Mouse (Mus musculus) testis, postnatal 10 days (tissue): ENCODE measurements around the gene Utrn.

Source experiments
- DNase-seq: peaks from one replicate; pipeline ENCODE4 v3.0.0; 2021; ENCODE audit warnings: low spot score

The Utrn gene

GRCm38 (mm10) chr10:12798248-12798647 lies 70.9 kb downstream of the Utrn start:
- DNase-seq = no peak

DNA sequence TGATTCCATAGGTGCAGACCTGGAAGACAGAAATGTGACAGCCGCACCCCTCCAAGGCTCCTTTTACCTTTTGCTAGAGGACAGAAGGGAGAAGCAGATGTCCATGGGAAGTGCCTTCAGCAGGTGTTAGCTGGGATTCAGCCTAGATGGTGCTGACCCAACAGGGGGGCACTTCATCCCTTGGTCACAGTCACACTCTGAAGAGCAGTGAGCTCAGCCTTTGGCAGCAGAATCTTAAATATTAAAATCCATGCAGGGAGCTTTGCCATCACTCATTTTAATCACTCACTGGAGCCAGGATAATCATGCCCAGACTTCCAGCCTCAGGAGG lies 72.7 kb downstream of the Utrn start:
- DNase-seq = no peak

GRCm38 (mm10) chr10:12795796-12796509 lies 73.2 kb downstream of the Utrn start:
- DNase-seq = no peak

DNA sequence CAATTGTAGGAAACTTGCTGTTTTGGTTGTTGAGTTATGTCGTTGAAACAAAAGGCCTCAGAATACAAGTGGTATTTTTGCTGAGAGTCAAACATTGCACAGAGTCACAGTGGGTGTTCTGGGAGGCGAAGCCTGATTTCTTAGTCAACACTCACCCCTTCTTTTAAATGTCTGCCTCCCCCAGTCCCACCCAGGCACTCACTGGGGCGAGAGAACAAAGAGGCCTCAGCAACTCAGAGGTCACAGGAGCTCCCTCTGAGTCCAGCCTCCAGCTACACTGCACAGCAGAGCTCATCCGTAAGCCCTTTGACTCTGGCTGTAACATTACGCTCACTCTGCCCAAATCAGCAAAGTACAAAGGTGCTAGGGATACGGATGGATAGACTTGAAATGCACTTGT lies 77.1 kb downstream of the Utrn start:
- peak; percentile 56 for DNase-seq

GRCm38 (mm10) chr10:12790881-12791280 lies 78.3 kb downstream of the Utrn start:
- no peak for DNase-seq

- no peak for DNase-seq
Observed at GRCm38 (mm10) chr10:12788529-12788928, 80.6 kb downstream of the Utrn start.

DNA sequence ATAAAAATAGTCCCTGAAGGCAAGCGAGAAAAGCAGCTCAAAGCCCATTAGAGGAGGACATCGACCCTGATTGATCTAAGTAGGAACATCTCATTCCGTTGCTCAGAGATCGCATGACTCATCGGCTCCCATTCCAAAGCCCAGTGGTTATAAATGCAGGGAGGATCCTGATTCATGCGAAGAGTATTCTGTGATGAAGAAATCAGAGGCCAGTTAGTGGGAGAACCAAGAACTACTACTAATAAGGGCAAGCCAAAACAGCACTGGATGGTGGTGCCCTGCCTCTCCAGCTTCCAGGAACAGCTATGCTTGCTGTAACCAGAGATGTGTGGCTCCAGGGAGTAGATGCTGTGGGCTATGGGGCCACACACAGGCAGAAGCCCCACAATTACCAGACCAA lies 81.2 kb downstream of the Utrn start:
- no peak for DNase-seq

DNA sequence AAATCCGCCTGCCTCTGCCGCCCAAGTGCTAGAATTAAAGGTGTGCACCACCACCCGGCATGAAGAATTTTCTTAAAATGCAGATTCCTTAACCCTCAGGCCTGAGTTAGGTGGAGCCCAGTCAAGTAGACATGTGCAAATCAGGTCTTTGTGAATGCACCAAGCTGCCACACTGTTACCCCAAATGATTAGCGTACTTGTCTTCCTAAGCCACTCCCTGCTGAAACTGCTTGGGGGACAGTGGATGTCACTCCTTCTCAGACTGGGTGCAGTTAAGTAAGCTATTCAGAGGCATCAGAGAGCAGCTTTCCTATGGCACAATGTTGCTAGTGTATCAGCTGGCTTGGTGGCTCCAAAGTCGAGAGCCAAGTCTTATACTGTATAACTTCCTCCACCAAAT lies 83.9 kb downstream of the Utrn start:
- DNase-seq = no peak

- no peak for DNase-seq
Observed at GRCm38 (mm10) chr10:12781381-12781907, 87.7 kb downstream of the Utrn start.

GRCm38 (mm10) chr10:12773178-12773577 lies 96.0 kb downstream of the Utrn start:
- DNase-seq = no peak

- DNase-seq = no peak
Observed at GRCm38 (mm10) chr10:12771511-12771910, 97.7 kb downstream of the Utrn start.

- DNase-seq = no peak
Observed at GRCm38 (mm10) chr10:12762668-12763067, 106.5 kb downstream of the Utrn start.

DNA sequence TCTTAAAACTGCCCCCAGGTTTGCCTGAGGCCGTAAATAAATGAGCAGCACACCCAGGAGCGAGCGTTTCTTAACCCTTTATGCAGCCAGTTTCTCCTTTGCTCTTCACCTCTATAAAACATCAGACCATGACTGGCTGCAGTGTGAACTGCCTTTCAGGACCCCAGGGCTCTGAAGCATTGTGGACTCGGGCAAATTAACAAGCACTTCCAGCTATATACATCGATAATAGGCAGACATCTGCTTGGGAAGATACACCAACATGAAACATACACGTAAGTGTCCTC lies 110.5 kb downstream of the Utrn start:
- no peak for DNase-seq

GRCm38 (mm10) chr10:12757943-12758701 lies 111.0 kb downstream of the Utrn start:
- no peak for DNase-seq

DNA sequence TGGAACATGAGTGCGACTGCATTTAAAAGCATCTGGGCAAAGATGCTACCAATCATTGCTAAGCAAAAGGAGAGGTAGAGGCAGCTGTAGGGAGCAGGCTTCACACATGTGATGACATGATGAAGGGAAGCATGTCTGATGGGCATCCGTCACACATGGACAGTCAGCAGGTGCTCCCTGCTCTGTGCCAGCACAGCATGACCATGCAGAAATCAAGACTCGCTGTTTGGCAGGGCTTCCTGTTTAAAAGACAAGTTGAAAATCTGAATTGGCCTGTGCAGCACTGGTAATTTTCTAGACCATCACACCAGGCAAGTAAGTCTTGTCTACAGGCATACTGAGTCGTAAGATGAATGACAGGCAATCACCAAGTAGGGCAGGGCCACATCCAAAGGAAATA lies 112.5 kb downstream of the Utrn start:
- no peak for DNase-seq

DNA sequence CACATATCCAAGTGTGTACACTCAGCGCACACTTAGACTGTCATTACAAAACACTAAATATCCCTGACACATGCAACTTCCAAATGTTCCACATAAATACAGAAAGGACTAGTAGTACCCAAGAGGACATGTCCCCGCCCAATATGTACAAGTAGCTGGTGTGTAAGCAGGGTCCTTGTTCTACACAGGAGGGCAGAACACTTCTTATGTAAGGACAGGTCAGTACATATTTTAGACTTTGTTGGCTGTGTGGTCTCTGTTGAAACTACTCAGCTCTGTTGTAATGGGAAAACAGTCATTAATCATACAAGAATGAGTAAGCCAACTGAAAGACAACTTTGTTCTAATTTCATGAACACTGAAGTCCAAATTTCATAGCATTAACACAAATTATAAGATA lies 114.3 kb downstream of the Utrn start:
- DNase-seq = no peak

DNA sequence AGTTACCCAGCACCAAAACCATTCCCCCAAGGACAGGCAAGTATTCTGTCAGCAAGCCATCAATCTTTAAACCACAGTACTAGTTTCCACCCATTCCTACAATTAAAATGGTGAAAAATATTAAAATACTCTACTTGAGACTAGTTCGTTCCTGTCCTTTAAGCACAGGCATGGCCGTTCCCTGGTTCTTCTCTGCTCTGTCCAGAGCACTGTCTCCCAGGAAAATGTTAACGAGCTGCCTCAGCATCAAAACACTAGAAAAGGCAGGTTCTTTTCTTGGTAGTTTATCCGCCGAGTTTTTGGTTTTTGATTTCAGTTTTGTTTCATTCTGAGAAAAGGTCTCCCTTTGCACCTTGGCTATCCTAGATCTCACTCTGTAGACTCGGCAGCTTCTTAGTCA lies 115.0 kb downstream of the Utrn start:
- DNase-seq = no peak

DNA sequence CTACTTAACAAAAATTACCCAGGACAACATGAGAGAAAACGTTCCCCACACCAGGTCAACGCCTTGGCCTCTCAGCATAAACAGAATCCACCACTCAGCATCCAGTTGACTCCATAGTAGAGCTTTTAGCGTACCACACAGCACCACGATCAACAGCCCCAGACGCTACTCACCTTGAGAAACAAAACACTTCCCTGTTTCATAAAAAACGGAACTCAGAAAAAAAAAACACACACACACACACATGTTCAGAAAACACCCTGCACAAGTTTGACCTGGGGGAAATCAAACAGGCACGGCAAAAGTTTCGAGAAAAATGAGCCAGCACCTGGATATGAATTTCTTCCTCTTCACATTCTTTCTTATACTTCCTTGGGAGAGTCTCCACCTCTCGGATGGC lies 125.4 kb downstream of the Utrn start:
- no peak for DNase-seq

- DNase-seq = no peak
Observed at GRCm38 (mm10) chr10:12739302-12739987, 129.7 kb downstream of the Utrn start.

- DNase-seq = peak; percentile 48
Observed at GRCm38 (mm10) chr10:12737926-12738325, 131.2 kb downstream of the Utrn start.

DNA sequence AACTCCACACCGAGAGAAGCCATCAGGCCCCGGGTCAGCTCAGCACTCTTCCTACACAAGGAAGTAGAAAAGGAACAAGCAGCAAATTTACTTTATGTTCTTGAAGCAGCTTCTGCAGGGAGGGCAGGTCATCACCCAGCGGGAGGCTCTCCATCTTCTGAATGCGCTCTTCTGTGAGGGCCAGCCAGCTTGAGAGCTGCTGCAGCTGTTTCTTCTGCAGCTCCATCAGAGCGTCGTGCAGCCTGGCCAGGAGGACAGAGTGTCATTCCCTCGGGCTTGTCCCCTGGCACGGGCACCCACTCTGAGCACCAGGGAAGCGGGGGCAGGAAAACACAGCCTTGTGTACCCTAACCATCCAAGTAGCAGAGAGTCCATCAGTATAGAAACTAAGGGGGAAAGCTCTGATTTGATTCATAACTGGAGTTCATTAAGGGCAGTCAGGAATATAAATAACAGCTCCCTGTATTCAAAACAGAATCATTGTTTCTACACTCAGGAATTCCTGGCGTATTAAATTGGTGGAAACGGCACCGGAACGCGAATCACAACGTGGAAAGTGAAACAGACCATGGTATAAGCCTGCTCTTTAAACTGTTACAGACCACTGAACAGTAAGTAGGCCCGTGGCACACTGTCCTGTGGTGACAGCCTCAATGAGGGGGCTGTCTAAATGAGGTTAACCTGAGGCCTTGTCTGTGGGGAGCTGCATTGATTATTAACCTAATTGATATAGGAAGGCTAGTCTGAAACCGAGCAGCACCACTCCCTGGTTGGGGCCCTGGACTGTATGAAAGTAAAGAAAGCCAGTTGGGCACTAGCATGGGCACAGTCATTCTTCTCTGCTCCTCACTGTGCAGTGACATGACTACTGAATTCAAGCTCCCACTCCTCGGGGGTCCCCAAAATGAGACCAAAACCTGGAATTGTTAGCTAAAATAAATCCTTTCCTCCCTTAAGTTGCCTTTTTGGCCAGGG lies 132.0 kb downstream of the Utrn start:
- no peak for DNase-seq

GRCm38 (mm10) chr10:12735695-12736094 lies 133.5 kb downstream of the Utrn start:
- no peak for DNase-seq
